Mouse (Mus musculus) activated CD4-positive, CD25-positive, alpha-beta regulatory T cell (primary cell): ENCODE data around the gene Nae1. TPM values are rescaled to one million over a fixed set of nuclear protein-coding genes. Genes with fewer than 3 reads are reported as not detected.

Source experiments
- polyA plus RNA-seq, 2 experiments: library from polyadenylated mRNA; unstranded; fragments of 100-300 nt; shearing (Covaris generic); gene quantifications; one replicate each; pipeline ENCODE4 v1.2.1; 2017

The Nae1 gene
- 10 to 100 TPM; 72.7 to 85.3 TPM for polyA plus RNA-seq

DNA sequence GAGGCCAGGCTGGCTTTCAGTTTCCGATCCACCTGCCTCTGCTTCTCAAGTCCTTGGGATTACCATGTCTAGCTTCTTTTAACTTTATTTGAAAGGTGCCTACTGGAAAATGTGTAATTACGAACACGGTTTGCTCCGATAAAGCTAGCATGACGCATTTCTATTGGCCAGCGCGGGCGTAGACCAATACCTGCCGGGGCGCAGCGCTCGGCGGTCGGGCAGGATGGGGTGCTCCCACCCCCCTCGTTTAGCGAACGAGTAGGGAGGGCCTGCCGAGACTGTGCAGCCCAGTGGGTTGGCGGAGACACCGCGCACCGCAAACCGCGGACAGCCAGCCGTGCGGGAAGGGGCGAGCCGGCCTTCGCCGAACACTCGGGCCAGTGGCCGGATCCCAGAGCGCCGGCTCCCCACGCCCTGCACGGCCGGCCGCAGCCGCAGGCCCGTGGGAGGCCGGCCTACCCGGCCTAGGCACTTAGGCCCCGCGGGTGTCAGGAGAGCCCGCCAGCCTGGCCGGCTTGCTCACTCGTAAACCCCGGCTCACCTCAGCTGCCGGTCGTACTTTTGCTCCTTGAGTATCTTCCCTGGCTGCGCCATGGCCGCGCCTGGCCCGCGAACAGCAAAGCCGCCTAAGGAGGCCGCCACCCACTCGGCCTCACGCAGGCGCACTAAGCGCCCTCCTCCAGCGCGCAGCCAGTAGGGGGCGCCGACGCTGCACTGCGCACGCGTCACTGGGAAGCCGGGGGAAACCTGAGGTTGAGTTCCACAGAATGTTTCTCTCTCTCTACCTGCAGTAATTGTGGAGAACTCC, at the start of gene Nae1, which contains the start of gene Car7:
TSS of gene Nae1 (minus strand) at position 667 of the 808 bp plus-strand sequence.
TSS of gene Car7 (plus strand) at position 719 of the 808 bp plus-strand sequence.

DNA sequence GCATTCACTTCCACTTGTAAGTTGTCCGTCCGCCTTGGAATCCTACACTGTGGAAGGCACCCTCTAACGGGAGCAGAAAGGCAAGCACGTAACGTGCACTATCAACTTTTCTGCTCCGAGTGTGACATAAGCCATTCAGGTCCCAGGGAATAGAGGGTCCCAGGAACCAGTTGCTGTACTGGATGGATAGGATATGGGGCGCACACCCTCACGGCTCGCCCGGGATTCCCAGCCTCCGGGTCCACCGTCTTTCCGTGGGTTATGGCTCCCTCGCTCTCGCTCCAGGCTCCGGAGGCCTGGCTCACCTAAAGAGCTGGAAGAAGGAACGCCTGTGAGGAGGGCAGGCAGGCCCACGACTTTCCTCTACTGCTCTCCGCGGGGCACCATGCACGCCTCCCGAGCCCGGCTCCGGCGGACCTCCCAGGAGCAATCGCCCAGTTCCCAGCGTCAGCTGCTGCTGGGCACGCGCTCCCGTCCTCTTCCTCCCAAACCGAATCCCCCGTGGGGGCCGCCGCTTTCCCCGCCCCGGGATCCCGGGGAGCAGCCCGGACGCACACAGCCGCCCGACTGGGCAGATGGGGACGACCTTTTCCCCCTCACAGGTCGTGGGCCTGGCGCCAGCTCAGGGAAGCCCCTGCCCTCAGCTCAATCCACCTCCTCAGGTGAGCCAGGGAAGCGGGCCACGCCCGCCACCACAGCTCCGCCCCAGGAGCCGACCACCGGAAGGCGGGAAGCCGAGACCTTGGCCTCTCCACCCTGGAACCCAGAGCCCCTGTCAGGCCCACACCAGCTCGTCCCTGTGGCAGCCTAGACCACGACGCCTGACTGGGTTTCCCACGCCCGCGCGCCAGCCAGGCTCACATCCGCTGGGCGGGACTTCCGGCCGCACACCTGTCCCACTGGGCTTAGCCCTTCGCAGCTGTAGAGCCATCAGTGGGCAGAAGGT, 25.1 kb downstream of the Nae1 start, which contains the start of gene Terb1:
TSS of gene Terb1 (minus strand) at position 850 of the 946 bp plus-strand sequence.

Other genes starting within 250 kb of the Nae1 start
- under 1 TPM in 1 of 2 experiments, not detected in 1; 0.48 TPM for gene Cmtm2a, start 241.5 kb downstream of the Nae1 start, polyA plus RNA-seq
- not detected for gene Gm45711, start 224.6 kb downstream of the Nae1 start, polyA plus RNA-seq
- under 1 TPM in 1 of 2 experiments, not detected in 1; 0.31 TPM for gene Cmtm1, start 224.5 kb downstream of the Nae1 start, polyA plus RNA-seq
- gene Gm11020, start 213.1 kb downstream of the Nae1 start, polyA plus RNA-seq: not detected
- not detected for gene Cmtm2b, start 212.4 kb downstream of the Nae1 start, polyA plus RNA-seq
- 10 to 100 TPM; 20.2 to 24.7 TPM for gene Cmtm3, start 195.2 kb downstream of the Nae1 start, polyA plus RNA-seq
- under 1 TPM; 0.49 to 0.91 TPM for gene Cmtm4, start 138.8 kb downstream of the Nae1 start, polyA plus RNA-seq
- gene Dync1li2, start 91.6 kb downstream of the Nae1 start, polyA plus RNA-seq: 10 to 100 TPM; 29.0 to 38.0 TPM
- gene Terb1, start 24.7 kb downstream of the Nae1 start, polyA plus RNA-seq: not detected
- gene Car7, start 52 bp upstream of the Nae1 start, polyA plus RNA-seq: 1 to 10 TPM; 2.6 to 2.9 TPM
- gene Pdp2, start 56.8 kb upstream of the Nae1 start, polyA plus RNA-seq: 1 to 10 TPM; 4.3 TPM
- under 1 TPM in 1 of 2 experiments, not detected in 1; 0.45 TPM for gene Cdh16, start 89.8 kb upstream of the Nae1 start, polyA plus RNA-seq
- 10 to 100 TPM; 26.3 to 72.7 TPM for gene Rrad, start 96.7 kb upstream of the Nae1 start, polyA plus RNA-seq
- gene Ciao2b, start 107.3 kb upstream of the Nae1 start, polyA plus RNA-seq: 100 to 1,000 TPM in 1 of 2 experiments, 10 to 100 TPM in 1; 88.7 to 128 TPM
- gene Ces2a, start 199.4 kb upstream of the Nae1 start, polyA plus RNA-seq: under 1 TPM in 1 of 2 experiments, not detected in 1; 0.32 TPM